Mouse (Mus musculus) ES-Bruce4 (cell line): ENCODE results near the gene Tnr. TPM values are rescaled to one million over a fixed set of nuclear protein-coding genes. Genes with fewer than 3 reads are reported as not detected.

Source experiments
- H3K27ac ChIP-seq: 2 replicates; pipeline ENCODE4 v1.5.1; 2012; ENCODE audit warnings: low read length, inconsistent platforms; ENCODE audit not compliant: insufficient read depth
- H3K27me3 ChIP-seq: 2 replicates; pipeline ENCODE4 v1.6.1; 2012; ENCODE audit warnings: mild to moderate bottlenecking, low read length, inconsistent platforms; ENCODE audit not compliant: control insufficient read depth, poor library complexity, insufficient read depth, severe bottlenecking
- H3K36me3 ChIP-seq: 2 replicates; pipeline ENCODE4 v1.6.1; 2012; ENCODE audit warnings: inconsistent platforms, mild to moderate bottlenecking, low read length, moderate library complexity; ENCODE audit not compliant: control insufficient read depth, poor library complexity, insufficient read depth, severe bottlenecking
- H3K4me1 ChIP-seq: one replicate; pipeline ENCODE4 v1.8.1; 2011; ENCODE audit warnings: low read length; ENCODE audit not compliant: control insufficient read depth, insufficient read depth
- H3K4me3 ChIP-seq: 2 replicates; pipeline ENCODE4 v1.5.1; 2011; ENCODE audit warnings: low read depth, mild to moderate bottlenecking, low read length
- H3K9ac ChIP-seq: 2 replicates; pipeline ENCODE4 v1.6.1; 2012; ENCODE audit warnings: low read depth, mild to moderate bottlenecking, inconsistent platforms; ENCODE audit not compliant: poor library complexity, severe bottlenecking
- H3K9me3 ChIP-seq: replicated peaks from 2 replicates; pipeline ENCODE4 v1.6.1; 2012; ENCODE audit warnings: mild to moderate bottlenecking, low read length, inconsistent platforms; ENCODE audit not compliant: control insufficient read depth, poor library complexity, insufficient read depth, severe bottlenecking
- CTCF ChIP-seq: IDR thresholded peaks from one replicate; pipeline ENCODE4 v1.8.1; 2011; ENCODE audit warnings: low read depth, low read length
- EP300 ChIP-seq: IDR thresholded peaks from 2 replicates; pipeline ENCODE4 v1.6.1; 2011; ENCODE audit warnings: low read depth, low read length; ENCODE audit not compliant: insufficient read depth
- POLR2A ChIP-seq: IDR thresholded peaks from one replicate; pipeline ENCODE4 v1.8.1; 2011; ENCODE audit warnings: low read length; ENCODE audit not compliant: insufficient read depth
- polyA plus RNA-seq: library from polyadenylated mRNA; stranded (reverse); fragments of >200 nt; gene quantifications from 2 replicates; pipeline ENCODE4 v1.2.4, GENCODE M21; 2011; ENCODE audit warnings: low read depth; ENCODE audit not compliant: missing spikeins, insufficient read depth, insufficient read length

Tnr gene
- polyA plus RNA-seq, 1 experiment: not detected

DNA sequence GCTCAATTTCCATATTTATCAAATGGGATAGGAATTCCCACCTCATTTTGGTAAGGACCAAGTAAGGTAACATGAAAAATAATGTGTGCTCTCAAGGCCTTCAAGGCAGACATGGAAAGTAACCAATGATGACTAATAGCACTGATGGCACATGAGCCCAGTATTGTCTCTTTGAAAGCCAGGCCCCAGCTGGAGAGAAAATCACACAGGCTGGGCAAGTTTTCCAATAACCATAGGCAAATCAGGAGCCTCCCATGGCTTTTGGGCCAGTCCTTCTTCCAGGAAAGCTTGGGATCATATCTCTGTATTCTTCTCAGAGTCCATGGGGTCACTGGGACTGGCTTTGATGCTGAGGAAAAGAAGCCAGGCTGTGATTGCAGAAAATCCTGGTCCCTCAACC lies 280.1 kb downstream of the Tnr start:
- H3K9me3 ChIP-seq: no peaks in the 10 kb centered on the region
- no peak for TF ChIP-seq POLR2A
- no peak for TF ChIP-seq EP300
- TF ChIP-seq CTCF: no peak
- H3K27ac ChIP-seq: no peak overlapping the region
- no peak overlapping the region for H3K4me3 ChIP-seq
- H3K9ac ChIP-seq: no peak overlapping the region
- no peaks in the 10 kb centered on the region for H3K27me3 ChIP-seq
- no peaks in the 10 kb centered on the region for H3K36me3 ChIP-seq
- H3K4me1 ChIP-seq: no peaks in the 10 kb centered on the region

DNA sequence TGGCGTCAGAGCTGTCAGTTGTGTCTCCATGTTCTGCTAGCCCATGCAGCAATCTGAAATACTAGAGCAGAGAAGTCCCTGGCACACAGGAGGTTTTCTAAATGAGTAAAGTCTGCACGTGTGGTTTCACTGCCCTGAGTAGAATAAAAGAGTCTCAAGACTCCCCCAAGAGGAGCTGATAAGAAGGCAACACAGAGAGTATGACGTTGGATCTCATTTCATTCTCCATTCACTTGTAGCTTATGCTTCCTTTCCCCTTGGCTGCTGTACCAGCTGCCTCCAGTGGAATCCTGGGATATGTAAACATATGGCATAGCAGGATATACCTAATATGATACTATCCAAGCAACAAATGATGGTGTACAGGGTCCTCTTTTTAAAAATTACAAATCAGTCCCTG lies 285.9 kb downstream of the Tnr start:
- Histone ChIP-seq H3K36me3 (no peaks in the 10 kb centered on the region), H3K9me3 (no peaks in the 10 kb centered on the region), H3K27ac (no peak overlapping the region), H3K4me1 (no peaks in the 10 kb centered on the region), H3K27me3 (no peaks in the 10 kb centered on the region), H3K9ac (no peak overlapping the region), H3K4me3 (no peak overlapping the region)
- TF ChIP-seq POLR2A (no peak), CTCF (no peak), EP300 (no peak)

DNA sequence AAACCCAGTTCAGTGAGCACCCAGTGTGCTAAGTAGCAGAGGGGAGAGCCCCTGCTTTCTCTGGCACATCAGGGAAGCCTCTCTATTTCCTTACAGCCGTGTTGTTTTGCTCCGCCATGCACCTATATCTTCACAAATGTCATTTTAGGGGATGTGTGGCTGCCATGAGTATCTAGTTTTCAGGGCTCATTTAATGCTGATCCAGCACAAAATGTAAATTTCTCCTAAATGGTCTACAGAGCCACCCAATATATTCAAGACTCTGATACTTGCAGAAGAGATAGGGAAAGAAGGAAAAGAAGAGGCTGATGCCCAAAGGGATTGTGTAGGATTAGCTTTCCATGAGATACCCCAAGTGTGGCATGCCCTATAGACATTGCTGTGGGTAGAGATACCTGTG lies 288.2 kb downstream of the Tnr start:
- no peaks in the 10 kb centered on the region for H3K4me1 ChIP-seq
- no peaks in the 10 kb centered on the region for H3K9me3 ChIP-seq
- TF ChIP-seq POLR2A (no peak), CTCF (no peak), EP300 (no peak)
- no peak overlapping the region for H3K4me3 ChIP-seq
- H3K36me3 ChIP-seq: no peaks in the 10 kb centered on the region
- no peak overlapping the region for H3K9ac ChIP-seq
- no peaks in the 10 kb centered on the region for H3K27me3 ChIP-seq
- H3K27ac ChIP-seq: no peak overlapping the region

DNA sequence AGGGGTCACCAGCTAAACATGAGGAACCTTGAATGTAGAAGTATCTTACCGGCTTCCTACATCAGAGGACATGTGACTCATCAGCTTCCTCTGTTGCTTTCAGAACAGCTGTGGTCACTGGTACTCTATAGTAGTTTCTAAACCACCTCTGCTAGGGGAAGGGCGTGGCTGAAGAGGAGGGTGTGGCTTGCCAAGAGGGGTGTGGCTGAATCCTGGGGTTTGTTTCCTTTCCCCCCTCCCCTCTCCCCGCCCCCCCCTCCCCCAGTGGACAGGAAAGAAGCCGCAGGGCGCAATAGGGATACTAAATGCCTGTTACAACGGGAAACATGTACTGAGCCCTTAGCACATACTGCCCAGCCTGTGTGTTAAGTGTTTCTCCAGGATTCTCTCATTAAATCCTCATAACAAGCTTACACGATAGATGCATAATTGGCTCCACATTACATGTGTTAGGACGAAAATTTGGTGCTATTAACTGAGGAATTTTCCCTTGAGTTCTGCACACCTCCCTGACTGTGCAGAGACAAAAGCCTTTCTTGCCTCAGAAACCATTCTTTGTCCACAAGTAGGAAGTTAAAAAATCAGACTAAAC lies 289.3 kb downstream of the Tnr start:
- Histone ChIP-seq H3K9me3 (no peaks in the 10 kb centered on the region), H3K27ac (peak overlapping the region; percentile 56; the same call in 1 of the 2 replicates), H3K9ac (no peak overlapping the region), H3K4me3 (no peak overlapping the region), H3K36me3 (no peaks in the 10 kb centered on the region), H3K4me1 (no peaks in the 10 kb centered on the region), H3K27me3 (no peaks in the 10 kb centered on the region)
- TF ChIP-seq POLR2A: no peak

DNA sequence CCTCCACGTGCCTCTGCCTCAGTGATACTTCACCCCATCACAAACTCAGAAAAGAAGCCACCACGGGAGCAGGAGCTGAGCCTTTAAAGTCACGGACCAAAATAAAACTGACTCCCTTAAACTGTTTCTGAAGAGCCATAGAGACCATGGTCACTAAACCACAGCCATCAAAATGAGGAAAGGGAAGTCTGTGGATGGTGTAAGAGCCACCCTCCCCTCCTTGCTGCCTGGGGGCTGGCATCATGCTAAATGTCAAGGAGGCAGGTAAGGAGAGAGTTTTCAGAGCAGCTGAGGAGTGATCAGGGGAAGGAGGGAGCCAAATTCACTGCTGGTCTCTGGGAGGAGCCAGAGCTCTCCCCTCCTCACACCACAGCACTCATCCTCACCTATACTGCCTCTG lies 290.8 kb downstream of the Tnr start:
- H3K27me3 ChIP-seq: no peaks in the 10 kb centered on the region
- H3K4me1 ChIP-seq: no peaks in the 10 kb centered on the region
- no peaks in the 10 kb centered on the region for H3K9me3 ChIP-seq
- H3K27ac ChIP-seq: no peak overlapping the region
- TF ChIP-seq POLR2A (no peak), EP300 (no peak), CTCF (no peak)
- H3K9ac ChIP-seq: no peak overlapping the region
- no peak overlapping the region for H3K4me3 ChIP-seq
- H3K36me3 ChIP-seq: no peaks in the 10 kb centered on the region

DNA sequence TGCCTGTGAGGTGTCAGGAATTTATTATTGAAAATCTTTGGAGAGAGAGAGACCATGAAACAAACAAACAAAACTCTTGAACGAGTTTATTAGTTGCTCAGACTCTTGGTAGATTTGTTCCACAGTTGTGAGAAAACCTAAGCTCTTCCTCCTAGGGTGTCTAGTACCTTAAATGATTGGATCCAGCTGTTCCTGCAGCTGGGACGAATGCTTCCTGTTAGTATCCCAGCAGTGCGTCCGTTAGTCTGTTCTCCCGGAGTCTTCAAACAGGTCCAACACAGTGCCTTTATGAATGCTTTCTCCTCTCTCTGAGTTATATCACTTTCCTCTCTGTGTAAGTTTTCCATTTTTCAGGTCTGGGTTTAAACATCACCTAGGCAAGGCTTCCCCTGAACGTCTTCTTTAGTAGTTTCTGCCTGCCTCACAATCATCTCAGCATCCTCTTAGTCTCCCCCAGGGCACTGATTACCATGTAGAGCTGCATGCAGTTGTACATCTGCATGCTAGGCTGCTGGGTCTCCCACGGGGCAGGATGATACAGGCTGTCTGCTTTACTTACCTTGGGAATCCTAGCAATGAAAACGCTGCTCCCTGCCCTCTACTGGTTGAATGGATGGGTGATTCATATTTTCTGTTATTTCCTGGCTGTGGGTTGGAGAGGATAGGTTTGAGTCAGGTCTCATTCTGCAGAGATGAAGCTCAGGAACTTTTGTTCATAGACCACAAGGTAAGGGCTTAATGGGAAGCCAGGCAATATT lies 293.2 kb downstream of the Tnr start:
- no peaks in the 10 kb centered on the region for H3K27me3 ChIP-seq
- H3K4me1 ChIP-seq: no peaks in the 10 kb centered on the region
- H3K9ac ChIP-seq: no peak overlapping the region
- H3K9me3 ChIP-seq: no peaks in the 10 kb centered on the region
- H3K36me3 ChIP-seq: no peaks in the 10 kb centered on the region
- no peak for TF ChIP-seq POLR2A
- TF ChIP-seq EP300: no peak
- no peak for TF ChIP-seq CTCF
- H3K4me3 ChIP-seq: no peak overlapping the region
- no peak overlapping the region for H3K27ac ChIP-seq
